Mouse (Mus musculus) activated CD4-positive, CD25-positive, alpha-beta regulatory T cell, adult 4 months (primary cell): ENCODE data around the gene Apobec2. TPM values are rescaled to one million over a fixed set of nuclear protein-coding genes. Genes with fewer than 3 reads are reported as not detected.
A peak's percentile ranks its signal among the peaks of the same experiment; 100 is the strongest.

Experiments
- ATAC-seq: one replicate; pipeline ENCODE4 v1.8.0; 2017
- polyA plus RNA-seq, 2 experiments: library from polyadenylated mRNA; unstranded; fragments of 100-300 nt; shearing (Covaris generic); gene quantifications; one replicate each; pipeline ENCODE4 v1.2.1; 2017

The Apobec2 gene
- polyA plus RNA-seq, 2 experiments from 2014 or later = 2.8 to 3.0 TPM

DNA sequence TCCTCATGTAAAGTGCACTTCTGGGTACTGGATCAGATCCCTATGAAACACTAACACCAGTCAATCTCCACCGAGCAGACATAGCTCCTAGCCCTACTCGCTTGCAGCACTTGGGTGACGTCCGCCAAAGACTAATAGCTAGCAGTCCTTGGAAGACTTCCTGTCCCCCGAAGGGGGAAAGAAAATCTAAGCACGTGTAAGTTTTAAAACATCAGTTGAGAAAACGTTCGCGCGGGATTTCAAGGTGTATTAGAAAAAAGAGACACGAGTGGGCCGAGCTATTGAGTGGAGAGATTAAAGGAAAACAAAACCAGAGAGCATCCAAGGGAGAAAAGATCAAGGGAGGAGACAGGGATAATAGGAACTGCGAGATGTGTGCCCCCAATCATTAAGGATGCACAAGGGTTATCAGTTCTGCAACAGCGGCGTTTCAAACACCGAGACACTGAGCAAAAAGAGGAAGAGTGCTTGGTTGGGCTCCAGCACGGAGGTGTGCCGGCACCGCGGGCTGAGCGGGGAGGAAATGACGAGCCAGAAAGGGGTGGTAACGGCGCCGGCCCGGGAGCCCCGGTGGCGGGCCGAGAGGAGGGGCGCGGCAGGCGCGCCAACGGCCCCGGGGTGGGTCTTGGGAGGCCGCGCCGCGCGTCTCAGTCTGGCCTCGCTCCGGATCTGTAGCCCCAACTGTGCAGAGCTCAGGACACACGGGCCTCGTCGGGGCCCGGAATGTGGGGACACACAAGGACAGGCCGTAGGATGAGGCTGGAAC is 24.0 kb downstream of the Apobec2 start:
- peak; percentile 51 for ATAC-seq

DNA sequence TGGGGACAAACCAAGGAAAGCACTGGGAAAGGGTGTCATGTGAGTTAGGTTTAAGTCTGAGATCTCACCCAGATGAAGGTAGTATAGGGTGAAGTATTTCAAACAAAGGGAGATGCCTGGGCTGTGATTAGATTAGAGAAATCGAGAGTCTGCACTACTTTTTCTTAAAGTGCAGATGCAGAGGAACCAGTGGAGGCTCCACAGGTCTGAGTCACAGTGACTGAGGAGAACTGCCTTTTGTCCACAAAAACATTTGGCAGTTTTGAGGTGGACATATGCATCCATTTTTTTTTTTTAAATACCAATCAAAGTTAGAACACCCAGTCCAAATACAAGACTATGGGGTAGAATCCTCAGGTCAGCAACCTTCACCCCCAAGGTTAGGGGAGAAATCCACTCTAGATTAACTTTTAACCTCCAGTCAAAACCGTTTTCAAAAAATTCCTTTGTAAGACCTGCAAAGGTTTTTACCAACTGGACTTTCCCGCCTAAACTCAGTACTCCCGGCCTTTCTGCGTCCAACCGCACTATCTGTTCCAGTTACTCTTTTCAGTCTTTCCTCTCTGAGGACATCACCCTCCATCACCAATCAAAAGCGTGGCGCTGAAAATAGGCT is 24.7 kb downstream of the Apobec2 start:
- ATAC-seq = no peak

DNA sequence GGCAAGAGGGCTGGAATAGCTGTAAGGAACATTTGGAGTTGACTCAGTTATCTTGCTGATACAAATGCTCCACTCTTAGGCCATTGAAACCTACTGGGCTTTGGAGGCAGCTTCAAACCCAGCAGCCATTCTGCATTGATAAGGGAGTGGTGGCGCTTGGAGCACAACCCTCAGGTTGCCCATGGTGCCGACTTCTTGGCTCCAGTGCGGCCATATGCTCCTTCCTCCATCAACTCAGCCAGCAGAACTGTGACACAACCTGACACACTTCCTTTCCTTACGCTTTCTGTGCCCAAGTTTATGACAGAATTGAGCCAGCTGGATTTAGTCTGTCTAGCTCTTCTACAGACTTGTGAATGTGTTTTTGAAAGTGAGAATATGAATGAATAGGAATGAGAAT is 25.6 kb downstream of the Apobec2 start:
- no peak for ATAC-seq

DNA sequence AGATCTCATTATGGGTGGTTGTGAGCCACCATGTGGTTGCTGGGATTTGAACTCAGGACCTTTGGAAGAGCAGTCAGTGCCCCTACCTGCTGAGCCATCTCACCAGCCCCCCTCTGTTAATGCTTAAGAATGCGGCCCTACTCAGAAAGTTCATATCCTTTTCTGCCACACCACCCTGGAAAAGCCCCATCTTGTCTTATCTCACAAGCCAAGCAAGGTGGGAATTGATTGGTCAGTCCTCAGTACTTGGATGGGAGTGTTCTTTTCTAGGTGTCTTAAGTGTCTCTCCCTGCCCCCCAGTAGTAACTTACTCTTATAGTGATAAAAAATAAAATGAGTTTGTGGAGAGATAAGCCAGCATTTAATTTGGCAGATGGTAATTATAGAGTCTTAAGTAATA is 28.0 kb downstream of the Apobec2 start:
- ATAC-seq = no peak

DNA sequence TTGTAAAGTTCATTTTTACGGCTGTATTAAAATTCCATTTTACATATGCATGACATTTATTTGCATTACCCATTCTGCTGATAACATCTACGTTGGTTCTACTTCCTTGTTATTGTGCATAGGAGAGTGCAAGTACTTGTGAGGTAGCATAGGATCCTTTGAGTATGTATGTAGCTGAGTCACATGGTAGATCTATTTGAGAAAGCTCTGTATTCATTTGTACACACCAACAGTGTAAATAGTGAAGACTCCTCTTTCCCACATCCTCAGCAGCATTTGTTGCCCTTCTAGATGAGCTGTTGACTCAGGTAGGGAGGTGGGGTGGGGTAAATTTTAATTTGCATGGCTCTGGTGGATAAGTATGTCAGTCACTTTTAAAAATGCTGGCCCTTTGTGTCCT is 28.9 kb downstream of the Apobec2 start:
- peak; percentile 58 for ATAC-seq

DNA sequence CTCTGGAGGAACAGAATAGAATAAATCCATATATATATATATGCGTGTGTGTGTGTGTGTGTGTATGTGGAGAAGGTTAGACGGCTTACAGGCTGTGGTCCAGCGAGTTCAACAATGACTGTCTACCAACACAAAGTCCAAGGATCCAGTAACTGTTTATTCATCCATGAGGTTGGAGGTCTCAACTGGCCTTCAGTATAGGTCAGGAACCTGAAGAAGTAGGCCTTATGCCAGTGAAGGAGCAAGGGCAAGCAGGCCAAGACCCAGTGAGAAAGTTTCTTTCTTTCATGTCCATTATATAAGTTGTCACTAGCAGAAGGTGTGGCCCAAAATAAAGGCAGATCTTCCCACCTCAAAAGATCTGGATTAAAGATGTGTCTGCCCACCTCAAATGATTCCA is 30.0 kb downstream of the Apobec2 start:
- ATAC-seq = no peak

DNA sequence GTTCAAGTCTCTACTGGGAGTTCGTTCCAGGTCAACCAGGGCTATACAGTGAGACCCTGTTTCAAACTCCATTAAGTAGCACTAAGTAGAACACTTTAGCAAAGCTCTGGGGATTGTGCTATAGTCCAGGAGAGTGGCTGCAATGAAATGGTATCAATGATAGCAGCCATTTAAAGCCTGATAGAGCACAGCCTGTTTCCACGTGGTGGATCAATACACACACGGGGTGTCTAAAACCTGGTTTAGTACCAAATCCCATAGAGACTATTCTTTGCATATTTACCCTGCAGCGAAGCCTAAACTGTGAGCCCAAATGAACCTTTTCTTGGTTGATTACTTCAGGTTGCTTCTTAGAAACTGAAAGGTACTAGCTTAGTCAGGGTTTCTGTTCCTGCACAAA is 31.0 kb downstream of the Apobec2 start:
- ATAC-seq = no peak

DNA sequence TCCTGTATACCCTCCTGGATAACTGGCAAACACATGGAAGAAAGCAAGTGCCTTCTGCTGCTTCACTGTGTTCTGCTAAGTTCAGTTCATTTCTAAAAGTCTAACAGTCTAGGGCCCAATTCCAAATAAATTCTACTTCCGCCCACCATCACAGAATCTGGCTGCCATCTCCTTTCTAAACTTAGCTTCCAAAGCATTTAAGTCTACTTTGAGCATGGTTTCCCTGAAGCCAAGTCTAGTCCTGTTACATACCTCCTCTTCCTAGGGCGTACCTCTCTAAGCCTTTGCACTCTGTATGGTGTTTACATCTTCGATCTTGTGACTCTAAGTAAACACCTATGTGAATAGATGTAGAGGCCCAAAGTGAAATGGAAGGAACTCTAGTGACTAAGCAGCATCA is 40.1 kb downstream of the Apobec2 start:
- ATAC-seq = no peak

DNA sequence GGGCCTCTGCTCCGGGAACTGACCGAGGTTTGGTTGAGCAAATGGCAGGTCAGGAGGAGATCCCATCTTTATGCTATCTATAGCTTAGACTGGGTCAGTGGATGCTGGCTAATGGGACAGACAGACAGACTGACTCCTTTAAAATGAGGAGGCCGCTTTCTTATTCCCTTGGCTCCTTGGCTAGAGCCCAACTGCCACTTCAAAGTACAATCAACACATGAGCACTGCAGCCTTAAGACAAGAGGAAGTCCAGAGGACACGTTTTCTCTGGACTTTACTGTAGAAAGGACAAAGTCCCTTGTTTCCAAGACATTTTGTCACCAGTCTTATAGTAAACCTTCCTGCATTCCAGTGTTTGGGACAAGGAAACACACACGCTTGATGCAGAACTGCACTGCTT is 41.3 kb downstream of the Apobec2 start:
- ATAC-seq = no peak

DNA sequence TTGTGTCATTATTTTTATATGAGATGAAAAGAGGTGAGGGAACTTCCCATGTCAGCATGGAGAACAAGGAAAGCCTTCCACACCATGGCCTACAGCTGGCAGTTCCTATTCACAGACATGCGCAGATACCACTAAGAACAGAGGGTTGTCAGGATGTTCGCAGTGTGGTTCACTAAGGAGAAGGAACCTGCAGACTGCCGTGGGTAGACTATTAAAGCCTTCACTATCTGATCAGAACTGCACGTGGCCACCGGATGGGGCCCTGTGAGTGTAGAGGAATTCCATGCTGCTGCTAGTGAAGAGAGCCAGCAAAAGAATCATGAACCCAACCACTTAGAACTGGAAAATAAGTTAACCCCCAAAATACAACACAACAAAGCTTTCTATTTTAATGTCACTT is 43.3 kb downstream of the Apobec2 start:
- no peak for ATAC-seq

DNA sequence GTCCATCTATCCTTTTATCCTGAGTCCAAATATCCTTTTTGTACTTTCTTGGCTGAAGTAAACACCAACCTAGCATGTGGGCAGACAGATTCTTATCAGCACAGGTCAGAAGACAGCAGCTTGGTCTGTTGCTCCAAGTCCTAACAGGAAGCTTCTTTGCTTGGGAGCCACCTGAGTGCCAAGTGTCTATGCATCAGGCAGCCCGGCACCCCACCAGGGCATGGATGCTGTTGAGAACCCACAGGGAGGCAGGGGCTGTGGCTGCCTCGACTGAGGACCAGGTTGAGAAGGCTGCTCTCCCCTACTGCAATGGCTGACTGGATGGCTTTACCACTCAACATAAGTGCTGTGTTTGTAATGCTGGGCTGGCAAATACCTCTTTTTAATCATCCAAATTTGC is 44.1 kb downstream of the Apobec2 start:
- ATAC-seq = no peak

DNA sequence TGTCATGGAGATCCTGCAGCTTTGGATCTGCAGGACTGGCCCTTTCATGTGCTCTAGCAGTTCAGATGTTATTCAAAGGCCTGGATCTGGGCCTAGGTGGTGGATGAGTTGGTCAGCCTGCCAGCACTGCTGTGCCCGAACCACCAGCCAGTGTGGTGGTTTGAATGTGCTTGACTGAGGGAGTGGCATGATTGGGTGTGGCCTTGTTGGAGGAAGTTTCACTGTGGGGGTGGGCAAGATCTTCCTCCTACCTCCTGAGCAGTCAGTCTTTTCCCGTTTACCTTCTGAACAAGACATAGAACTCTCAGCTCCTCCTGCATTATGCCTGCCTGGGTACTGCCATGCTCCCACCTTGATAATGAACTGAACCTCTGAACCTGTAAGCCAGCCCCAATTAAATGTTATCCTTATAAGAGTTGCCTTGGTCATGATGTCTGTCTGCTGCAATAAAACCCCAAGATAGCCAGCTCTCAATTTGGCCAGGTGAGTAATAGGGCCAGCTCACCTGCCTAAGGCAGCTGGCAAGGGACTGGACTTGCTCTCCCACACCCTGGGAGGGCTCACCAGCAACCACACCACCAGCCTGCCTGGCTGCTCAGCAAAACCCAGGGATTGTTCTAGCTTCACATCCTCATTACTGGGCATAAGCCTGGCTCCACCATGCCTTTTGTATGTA is 46.8 kb downstream of the Apobec2 start:
- no peak for ATAC-seq

DNA sequence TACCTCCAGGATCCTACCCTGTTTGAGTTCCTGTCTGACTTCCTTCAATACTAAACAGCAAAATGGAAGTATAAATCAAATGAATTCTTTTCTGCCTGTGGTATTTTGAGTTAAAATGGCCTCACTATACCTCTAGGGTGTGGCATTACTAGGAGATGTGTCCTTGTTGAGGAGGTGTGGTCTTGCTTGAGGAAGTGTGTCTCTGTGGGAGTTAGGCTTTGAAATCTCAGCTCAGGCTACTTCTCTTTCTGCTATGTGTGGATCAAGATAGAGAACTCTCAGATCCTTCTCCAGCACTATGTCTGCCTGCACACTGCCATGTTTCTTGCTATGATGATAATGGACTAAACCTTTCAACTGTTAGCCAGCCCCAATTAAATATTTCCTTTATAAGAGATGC is 53.7 kb downstream of the Apobec2 start:
- ATAC-seq = no peak

DNA sequence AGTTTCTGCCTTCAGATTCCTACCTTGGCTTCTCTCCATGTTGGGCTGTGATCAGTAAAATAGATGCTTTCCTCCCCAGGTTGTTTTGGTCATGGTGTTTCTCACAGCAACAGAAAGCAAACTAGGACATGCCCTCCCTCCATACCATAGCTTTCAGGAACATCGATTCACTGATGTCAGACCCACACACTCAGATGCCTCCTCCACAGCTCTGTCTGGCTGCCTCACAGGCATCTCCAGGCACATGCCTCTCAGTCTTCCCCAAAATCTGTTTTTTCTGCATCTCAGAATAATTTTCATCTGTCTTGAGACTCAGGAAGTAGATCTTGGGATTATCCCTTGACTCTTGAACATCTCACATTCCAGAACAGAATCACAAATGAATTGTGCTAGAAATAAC is 56.6 kb downstream of the Apobec2 start:
- no peak for ATAC-seq

DNA sequence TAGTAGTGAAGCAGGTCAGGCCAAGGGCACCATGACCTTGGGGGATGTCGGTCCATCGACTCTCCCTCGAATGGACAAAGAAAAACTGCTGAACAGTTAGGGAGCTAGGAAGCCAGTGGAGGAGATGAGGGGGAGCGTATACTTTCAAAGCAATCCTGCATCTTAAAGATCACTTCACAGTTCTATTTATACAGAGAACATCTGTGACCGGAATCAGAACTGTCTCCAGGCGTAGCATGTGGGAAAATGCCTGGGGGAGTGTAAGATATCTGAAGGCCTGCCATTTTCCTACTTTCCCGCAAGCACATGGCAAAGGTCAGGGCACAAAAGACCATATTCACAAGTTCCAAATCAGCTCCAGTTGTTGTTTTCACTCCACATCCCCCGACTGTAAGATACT is 59.7 kb downstream of the Apobec2 start:
- ATAC-seq = no peak

DNA sequence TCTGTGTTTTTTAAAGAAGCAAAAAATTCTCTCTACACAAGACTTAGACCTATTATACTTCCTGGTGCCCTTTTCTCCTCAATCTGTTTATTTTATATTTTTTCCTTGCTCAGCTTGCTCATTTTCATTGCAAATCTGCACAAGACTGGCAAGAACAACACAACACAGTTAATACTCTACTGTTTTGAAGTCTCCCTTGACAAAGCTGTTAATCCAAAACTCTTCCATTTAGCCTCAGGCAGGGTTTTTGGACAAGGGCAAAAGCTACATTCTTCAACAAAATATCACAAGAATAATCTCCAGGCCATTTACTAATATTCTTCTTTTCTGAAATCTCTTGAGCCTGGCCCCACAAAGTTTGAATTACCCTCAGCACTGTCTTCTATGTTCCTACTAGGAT is 61.1 kb downstream of the Apobec2 start:
- no peak for ATAC-seq

Other genes starting within 250 kb of the Apobec2 start
- not detected for gene Trem1, start 200.2 kb downstream of the Apobec2 start, polyA plus RNA-seq
- not detected for gene Trem3, start 185.2 kb downstream of the Apobec2 start, polyA plus RNA-seq
- gene Treml4, start 168.6 kb downstream of the Apobec2 start, polyA plus RNA-seq = under 1 TPM in 1 of 2 experiments, not detected in 1; 0.37 TPM
- 10 to 100 TPM; 16.1 to 17.1 TPM for gene Treml2, start 133.4 kb downstream of the Apobec2 start, polyA plus RNA-seq
- 1 to 10 TPM in 1 of 2 experiments, under 1 TPM in 1; 0.60 to 1.2 TPM for gene B430306N03Rik, start 116.8 kb downstream of the Apobec2 start, polyA plus RNA-seq
- not detected for gene Trem2, start 86.5 kb downstream of the Apobec2 start, polyA plus RNA-seq
- gene Treml1, start 73.0 kb downstream of the Apobec2 start, polyA plus RNA-seq = not detected
- gene Nfya, start 23.0 kb downstream of the Apobec2 start, polyA plus RNA-seq = 10 to 100 TPM in 1 of 2 experiments, 1 to 10 TPM in 1; 9.6 to 11.9 TPM
- gene Oard1, start 22.9 kb downstream of the Apobec2 start, polyA plus RNA-seq = 10 to 100 TPM; 80.8 to 86.1 TPM
- gene Tspo2, start 18.6 kb upstream of the Apobec2 start, polyA plus RNA-seq = 1 to 10 TPM in 1 of 2 experiments, not detected in 1; 3.6 TPM
- gene Unc5cl, start 22.0 kb upstream of the Apobec2 start, polyA plus RNA-seq = 10 to 100 TPM; 19.0 to 19.1 TPM